Mouse (Mus musculus) embryonic facial prominence, embryonic 11.5 days (tissue): ENCODE data around the gene Gnpat. TPM values are rescaled to one million over a fixed set of nuclear protein-coding genes. Genes with fewer than 3 reads are reported as not detected.
A peak's percentile ranks its signal among the peaks of the same experiment; 100 is the strongest.

Experiments
- ATAC-seq: fragments of 200-750 bp; cut with Nextera tagmentation; replicated peaks from 2 replicates; pipeline ENCODE4 v1.8.0; 2017; ENCODE audit warnings: low read depth; ENCODE audit not compliant: insufficient number of reproducible peaks, low FRiP score, low TSS enrichment
- DNase-seq: peaks from one replicate; pipeline ENCODE4 v3.0.0-alpha.2; 2015; ENCODE audit warnings: low spot score
- H3K27ac ChIP-seq: fragments of 300-500 bp; sonication (generic); replicated peaks from 2 replicates; pipeline ENCODE4 v1.5.1; 2014; ENCODE audit warnings: mild to moderate bottlenecking, low read depth, low read length, control low read depth
- H3K27me3 ChIP-seq: fragments of 300-500 bp; sonication (generic); 2 replicates; pipeline ENCODE4 v1.6.1; 2014; ENCODE audit warnings: mild to moderate bottlenecking, low read length, moderate library complexity, mixed read lengths; ENCODE audit not compliant: control insufficient read depth, insufficient read depth
- H3K36me3 ChIP-seq: fragments of 300-500 bp; sonication (generic); replicated peaks from 2 replicates; pipeline ENCODE4 v1.6.1; 2014; ENCODE audit warnings: low read depth, mild to moderate bottlenecking, low read length, moderate library complexity, mixed read lengths; ENCODE audit not compliant: control insufficient read depth, insufficient read depth
- H3K4me1 ChIP-seq: fragments of 300-500 bp; sonication (generic); 2 replicates; pipeline ENCODE4 v1.6.1; 2014; ENCODE audit warnings: low read length, mixed read lengths; ENCODE audit not compliant: control insufficient read depth, insufficient read depth
- H3K4me2 ChIP-seq: fragments of 300-500 bp; sonication (generic); 2 replicates; pipeline ENCODE4 v1.6.1; 2014; ENCODE audit warnings: low read depth, mild to moderate bottlenecking, control low read depth, low read length, moderate library complexity
- H3K4me3 ChIP-seq: fragments of 300-500 bp; sonication (generic); 2 replicates; pipeline ENCODE4 v1.5.1; 2014; ENCODE audit warnings: low read depth, low read length, control low read depth
- H3K9ac ChIP-seq: fragments of 300-500 bp; sonication (generic); replicated peaks from 2 replicates; pipeline ENCODE4 v1.6.1; 2014; ENCODE audit warnings: mild to moderate bottlenecking, control low read depth, low read length
- H3K9me3 ChIP-seq: fragments of 300-500 bp; sonication (generic); replicated peaks from 2 replicates; pipeline ENCODE4 v1.6.1; 2016; ENCODE audit warnings: mild to moderate bottlenecking, low read length, inconsistent platforms, mixed read lengths; ENCODE audit not compliant: control insufficient read depth
- WGBS: fragments of 180-500 bp; shearing (Covaris S2); extraction: QIAGEN DNeasy Blood & Tissue Kit; methylation state at CpG from one replicate; pipeline ENCODE4 v1.1.7; 2014; 5-methylcytosine and 5-hydroxymethylcytosine counted together
- polyA plus RNA-seq: library from polyadenylated mRNA; unstranded; fragments of >200 nt; fragmentation: Nextera tagmentation; extraction: Ambion mirVana; gene quantifications from 2 replicates; pipeline ENCODE4 v1.2.1, GENCODE M21; 2014

The Gnpat gene
- polyA plus RNA-seq, 1 experiment from 2014 or later, result 123 TPM

- no peak for ATAC-seq
- no peaks in the 10 kb centered on the region for H3K4me1 ChIP-seq
- no peak overlapping the region for H3K4me2 ChIP-seq
- H3K36me3 ChIP-seq, result no peaks in the 10 kb centered on the region
- no peaks in the 10 kb centered on the region for H3K27me3 ChIP-seq
- H3K4me3 ChIP-seq, result no peak overlapping the region
- no peak overlapping the region for H3K27ac ChIP-seq
- H3K9me3 ChIP-seq, result no peaks in the 10 kb centered on the region
- 36% methylated on average over 7 of the region's 7 CpGs for WGBS
- DNase-seq, result no peak
- H3K9ac ChIP-seq, result no peak overlapping the region
Measured at GRCm38 (mm10) chr8:124826658-124827057, 36.2 kb upstream of the Gnpat start.

DNA sequence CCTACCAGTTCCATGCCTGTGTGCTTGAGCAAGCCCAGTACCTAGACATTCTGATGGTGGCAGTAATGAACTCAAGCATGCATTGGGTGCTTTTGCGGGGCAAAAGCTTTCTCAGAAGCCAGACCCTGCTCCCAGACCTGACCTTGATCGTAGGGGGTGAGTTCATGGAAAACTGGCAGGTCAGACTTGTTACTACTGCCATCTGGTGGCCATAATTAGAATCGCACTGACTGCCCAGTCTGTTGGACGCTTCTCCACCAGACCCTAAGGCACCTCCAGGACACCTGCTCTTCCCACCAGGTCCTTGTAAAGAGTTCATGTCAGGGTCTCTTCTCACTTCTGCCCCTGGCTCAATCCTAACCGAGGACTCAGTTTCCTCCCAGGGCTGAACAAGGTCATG lies 35.4 kb upstream of the Gnpat start:
- H3K27ac ChIP-seq, result no peak overlapping the region
- ATAC-seq (no peak), DNase-seq (peak; percentile 73)
- no peaks in the 10 kb centered on the region for H3K36me3 ChIP-seq
- no peak overlapping the region for H3K4me2 ChIP-seq
- H3K27me3 ChIP-seq, result no peaks in the 10 kb centered on the region
- no peak overlapping the region for H3K9ac ChIP-seq
- H3K9me3 ChIP-seq, result no peaks in the 10 kb centered on the region
- no peaks in the 10 kb centered on the region for H3K4me1 ChIP-seq
- 3% methylated on average over 5 of the region's 5 CpGs for WGBS
- H3K4me3 ChIP-seq, result no peak overlapping the region

- Histone ChIP-seq H3K4me1 (no peaks in the 10 kb centered on the region), H3K4me2 (no peak overlapping the region), H3K27me3 (no peaks in the 10 kb centered on the region), H3K4me3 (no peak overlapping the region), H3K36me3 (no peaks in the 10 kb centered on the region), H3K9me3 (no peaks in the 10 kb centered on the region), H3K9ac (no peak overlapping the region), H3K27ac (no peak overlapping the region)
- 83% methylated on average over 24 of the region's 24 CpGs for WGBS
- no peak for DNase-seq
- no peak for ATAC-seq
Measured at GRCm38 (mm10) chr8:124828561-124829240, 34.1 kb upstream of the Gnpat start.

DNA sequence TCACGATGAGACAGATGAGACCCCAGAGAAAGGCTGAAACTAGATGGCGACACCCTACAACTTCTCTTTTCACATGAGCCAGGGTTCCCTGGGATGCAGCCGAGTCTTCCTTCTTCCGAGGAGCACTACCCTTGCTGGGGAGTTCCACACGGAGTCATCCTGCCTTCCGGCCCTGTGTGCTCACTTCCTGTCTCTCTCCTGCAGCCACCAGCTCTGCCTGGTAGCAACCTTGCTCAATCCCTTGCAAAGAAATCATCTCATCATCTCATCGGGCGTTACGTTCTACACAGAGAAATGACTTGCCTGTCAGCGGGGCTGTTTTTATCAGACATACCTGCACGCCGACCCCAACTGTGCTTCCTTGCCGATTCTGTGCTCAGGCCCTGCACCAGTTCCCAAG lies 32.8 kb upstream of the Gnpat start:
- no peak overlapping the region for H3K9ac ChIP-seq
- WGBS, result 75% methylated on average over 13 of the region's 13 CpGs

GRCm38 (mm10) chr8:124831531-124831930 lies 31.3 kb upstream of the Gnpat start:
- DNase-seq (no peak), ATAC-seq (no peak)
- H3K9me3 ChIP-seq, result no peaks in the 10 kb centered on the region
- no peak overlapping the region for H3K4me2 ChIP-seq
- H3K27ac ChIP-seq, result no peak overlapping the region
- H3K9ac ChIP-seq, result no peak overlapping the region
- no peaks in the 10 kb centered on the region for H3K36me3 ChIP-seq
- no peaks in the 10 kb centered on the region for H3K4me1 ChIP-seq
- WGBS, result 70% methylated on average over 6 of the region's 6 CpGs
- H3K27me3 ChIP-seq, result no peaks in the 10 kb centered on the region
- no peak overlapping the region for H3K4me3 ChIP-seq

More for the DNA sequence above, 32.8 kb upstream of the Gnpat start:
- no peaks in the 10 kb centered on the region for H3K27me3 ChIP-seq
- no peaks in the 10 kb centered on the region for H3K4me1 ChIP-seq
- no peaks in the 10 kb centered on the region for H3K36me3 ChIP-seq
- no peak for DNase-seq
- no peak for ATAC-seq
- no peak overlapping the region for H3K4me2 ChIP-seq
- no peaks in the 10 kb centered on the region for H3K9me3 ChIP-seq
- no peak overlapping the region for H3K27ac ChIP-seq
- no peak overlapping the region for H3K4me3 ChIP-seq

DNA sequence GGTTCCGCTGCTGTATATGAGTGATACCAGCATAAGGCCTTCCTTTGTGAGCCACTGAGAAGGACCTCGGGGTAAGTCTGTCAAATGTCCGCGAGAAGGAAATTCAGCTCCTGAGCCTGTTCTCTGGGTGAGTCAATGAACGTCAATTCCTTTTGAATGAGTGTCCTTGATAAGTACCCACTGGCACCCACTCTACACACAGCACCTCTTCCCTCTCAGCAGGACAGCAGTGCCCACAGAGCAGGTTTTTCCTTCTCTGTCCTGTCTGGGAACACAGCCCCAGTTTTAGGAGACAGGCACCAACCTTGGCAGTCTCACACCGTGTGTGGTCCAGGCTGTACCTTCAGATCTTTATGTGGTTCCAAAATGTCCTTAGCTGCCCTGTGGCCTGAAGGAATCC lies 30.9 kb upstream of the Gnpat start:
- Histone ChIP-seq H3K4me2 (no peak overlapping the region), H3K4me1 (no peaks in the 10 kb centered on the region), H3K9me3 (no peaks in the 10 kb centered on the region), H3K27ac (no peak overlapping the region), H3K9ac (no peak overlapping the region), H3K36me3 (no peaks in the 10 kb centered on the region), H3K27me3 (no peaks in the 10 kb centered on the region), H3K4me3 (no peak overlapping the region)
- DNase-seq (no peak), ATAC-seq (no peak)
- WGBS, result 83% methylated on average over 6 of the region's 6 CpGs

- Histone ChIP-seq H3K9ac (no peak overlapping the region), H3K4me3 (no peak overlapping the region), H3K36me3 (no peaks in the 10 kb centered on the region), H3K9me3 (no peaks in the 10 kb centered on the region), H3K27me3 (no peaks in the 10 kb centered on the region), H3K4me2 (no peak overlapping the region), H3K27ac (no peak overlapping the region), H3K4me1 (no peaks in the 10 kb centered on the region)
- ATAC-seq (no peak), DNase-seq (no peak)
- 41% methylated on average over 15 of the region's 15 CpGs for WGBS
Measured at GRCm38 (mm10) chr8:124833430-124834205, 29.2 kb upstream of the Gnpat start.

GRCm38 (mm10) chr8:124835848-124836247 lies 27.0 kb upstream of the Gnpat start:
- Histone ChIP-seq H3K27me3 (no peaks in the 10 kb centered on the region), H3K4me2 (no peak overlapping the region), H3K9me3 (no peaks in the 10 kb centered on the region), H3K4me3 (no peak overlapping the region), H3K4me1 (no peaks in the 10 kb centered on the region), H3K27ac (no peak overlapping the region), H3K36me3 (peaks cover 10% of the 10 kb centered on the region), H3K9ac (no peak overlapping the region)
- ATAC-seq, result no peak
- no peak for DNase-seq
